Mouse (Mus musculus): ENCODE measurements around the gene AC153137.1. TPM values are rescaled to one million over a fixed set of nuclear protein-coding genes. Genes with fewer than 3 reads are reported as not detected.
"Not testable (repeated sequence)": the region's sequence is repeated elsewhere in the genome, so short reads cannot be mapped to it uniquely, and the experiment has no call there.

The AC153137.1 gene
- not detected in 2 replicates for polyA plus RNA-seq (2011; ENCODE audit: insufficient read length, low read depth, missing spikeins)

DNA sequence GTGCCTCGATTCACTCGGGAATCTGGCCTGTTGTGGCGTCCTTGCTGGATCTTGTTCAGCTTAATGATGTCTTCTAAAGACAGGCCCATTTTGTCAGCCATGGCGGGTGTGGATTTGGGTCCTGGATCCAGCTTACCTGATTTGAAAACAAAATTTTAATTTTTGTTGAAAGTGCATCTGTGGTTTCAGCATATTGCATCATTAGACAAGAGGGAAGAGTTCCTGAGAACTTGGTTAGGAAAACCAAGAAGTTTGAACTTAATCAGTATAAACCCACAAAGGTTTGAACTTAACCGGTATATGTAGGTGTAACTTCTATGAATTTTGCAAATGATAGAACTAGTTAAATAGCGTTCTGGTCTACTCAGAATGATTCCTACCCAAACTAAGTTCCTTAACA, at the start of gene AC153137.1:
AC153137.1 (minus strand) TSS at position 101 of the 400 bp plus-strand sequence.
- not testable (repeated sequence) for H3K4me1 ChIP-seq (ENCODE audit: control insufficient read depth, insufficient read depth, low read length); H3K4me3 ChIP-seq (ENCODE audit: insufficient read depth, low read length); H3K27ac ChIP-seq (ENCODE audit: insufficient read depth, low read length)

- 0 out of 2 replicates have a peak, but pooled peaks cover 2% of the 10 kb centered on the region for H3K4me1 ChIP-seq (ENCODE audit: control insufficient read depth, insufficient read depth, low read length)
- no peak overlapping the region for H3K27ac ChIP-seq (ENCODE audit: insufficient read depth, low read length)
- H3K4me3 ChIP-seq (ENCODE audit: insufficient read depth, low read length), result no peak overlapping the region
- TF ChIP-seq POLR2A (IDR thresholded peaks at IDR 0.05; ENCODE audit: low read depth, low read length) (no peak), CTCF (IDR thresholded peaks at IDR 0.05; ENCODE audit: borderline replicate concordance, insufficient read depth, low read length) (no peak)
Observed at GRCm38 (mm10) chr1:31023173-31023572, 45.4 kb upstream of the AC153137.1 start.

DNA sequence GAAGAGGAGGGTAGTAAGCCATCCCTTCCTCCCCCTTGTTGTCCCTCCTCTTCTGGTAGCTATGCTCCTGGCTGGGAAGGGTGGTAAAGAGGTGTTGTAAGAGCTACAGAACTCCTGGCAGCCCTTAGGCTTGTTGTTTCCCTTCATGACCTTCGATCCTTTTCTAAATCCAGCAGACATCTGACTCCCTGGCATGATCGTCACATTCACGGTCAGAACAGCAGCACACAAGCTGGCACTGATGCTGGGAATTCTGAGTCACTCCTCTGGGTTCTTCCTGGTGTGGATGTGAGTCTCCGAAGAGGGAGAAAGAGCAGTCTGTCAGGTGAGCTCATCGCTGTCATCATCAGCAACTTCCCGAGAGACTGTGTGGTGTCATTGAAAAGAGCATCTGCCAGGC, 41.5 kb upstream of the AC153137.1 start:
- TF ChIP-seq POLR2A (IDR thresholded peaks at IDR 0.05; ENCODE audit: low read depth, low read length) (no peak), CTCF (IDR thresholded peaks at IDR 0.05; ENCODE audit: borderline replicate concordance, insufficient read depth, low read length) (no peak)
- Histone ChIP-seq H3K27ac (ENCODE audit: insufficient read depth, low read length) (no peak overlapping the region), H3K4me1 (ENCODE audit: control insufficient read depth, insufficient read depth, low read length) (0 out of 2 replicates have a peak, but pooled peaks cover 2% of the 10 kb centered on the region), H3K4me3 (ENCODE audit: insufficient read depth, low read length) (no peak overlapping the region)

GRCm38 (mm10) chr1:31017377-31017776, 39.6 kb upstream of the AC153137.1 start:
- Histone ChIP-seq H3K27ac (ENCODE audit: insufficient read depth, low read length) (no peak overlapping the region), H3K4me3 (ENCODE audit: insufficient read depth, low read length) (no peak overlapping the region), H3K4me1 (ENCODE audit: control insufficient read depth, insufficient read depth, low read length) (0 out of 2 replicates have a peak, but pooled peaks cover 2% of the 10 kb centered on the region)
- no peak for TF ChIP-seq CTCF (IDR thresholded peaks at IDR 0.05; ENCODE audit: borderline replicate concordance, insufficient read depth, low read length)
- TF ChIP-seq POLR2A (IDR thresholded peaks at IDR 0.05; ENCODE audit: low read depth, low read length), result no peak

DNA sequence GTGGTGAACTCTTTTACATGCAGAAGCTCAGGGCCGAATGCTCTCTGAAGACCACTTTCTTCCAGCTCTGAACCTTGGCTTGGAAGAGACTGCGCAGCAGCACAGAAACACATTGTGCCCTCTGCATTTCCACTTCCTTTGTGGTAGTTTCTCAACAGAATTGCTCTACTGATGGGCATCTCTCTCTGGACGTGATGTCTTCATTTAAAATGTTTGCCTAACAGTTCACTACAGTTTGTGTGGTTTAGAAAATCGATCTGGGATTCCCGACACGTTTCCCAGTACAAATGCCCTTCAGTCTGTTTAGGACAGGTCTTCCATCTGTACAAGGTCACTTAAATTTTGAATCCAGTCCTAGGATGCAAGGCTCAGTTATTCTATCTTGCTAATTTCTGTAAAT, 38.3 kb upstream of the AC153137.1 start:
- Histone ChIP-seq H3K4me1 (ENCODE audit: control insufficient read depth, insufficient read depth, low read length) (0 out of 2 replicates have a peak, but pooled peaks cover 2% of the 10 kb centered on the region), H3K4me3 (ENCODE audit: insufficient read depth, low read length) (no peak overlapping the region), H3K27ac (ENCODE audit: insufficient read depth, low read length) (no peak overlapping the region)
- TF ChIP-seq CTCF (IDR thresholded peaks at IDR 0.05; ENCODE audit: borderline replicate concordance, insufficient read depth, low read length), result no peak
- TF ChIP-seq POLR2A (IDR thresholded peaks at IDR 0.05; ENCODE audit: low read depth, low read length), result no peak

DNA sequence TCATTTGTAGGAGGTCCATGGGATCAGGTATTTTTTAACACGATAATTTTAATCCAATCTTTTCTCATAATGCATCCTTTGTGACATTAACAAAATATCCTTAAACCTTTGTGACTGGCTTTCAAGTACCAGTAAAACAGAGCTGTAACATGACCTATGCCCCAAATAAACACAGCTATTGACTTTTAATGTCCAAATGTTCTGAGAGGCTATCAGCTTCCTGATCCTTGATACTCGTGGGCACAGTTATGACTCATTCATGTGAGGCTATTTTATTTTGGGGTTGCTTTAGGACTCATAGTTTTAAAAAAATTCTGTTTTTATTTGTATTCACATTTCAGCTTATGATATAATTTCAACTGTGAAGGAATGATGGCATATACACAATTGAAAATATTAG, 37.5 kb upstream of the AC153137.1 start:
- Histone ChIP-seq H3K27ac (ENCODE audit: insufficient read depth, low read length) (no peak overlapping the region), H3K4me3 (ENCODE audit: insufficient read depth, low read length) (no peak overlapping the region), H3K4me1 (ENCODE audit: control insufficient read depth, insufficient read depth, low read length) (0 out of 2 replicates have a peak, but pooled peaks cover 2% of the 10 kb centered on the region)
- TF ChIP-seq CTCF (IDR thresholded peaks at IDR 0.05; ENCODE audit: borderline replicate concordance, insufficient read depth, low read length), result no peak
- TF ChIP-seq POLR2A (IDR thresholded peaks at IDR 0.05; ENCODE audit: low read depth, low read length), result no peak

DNA sequence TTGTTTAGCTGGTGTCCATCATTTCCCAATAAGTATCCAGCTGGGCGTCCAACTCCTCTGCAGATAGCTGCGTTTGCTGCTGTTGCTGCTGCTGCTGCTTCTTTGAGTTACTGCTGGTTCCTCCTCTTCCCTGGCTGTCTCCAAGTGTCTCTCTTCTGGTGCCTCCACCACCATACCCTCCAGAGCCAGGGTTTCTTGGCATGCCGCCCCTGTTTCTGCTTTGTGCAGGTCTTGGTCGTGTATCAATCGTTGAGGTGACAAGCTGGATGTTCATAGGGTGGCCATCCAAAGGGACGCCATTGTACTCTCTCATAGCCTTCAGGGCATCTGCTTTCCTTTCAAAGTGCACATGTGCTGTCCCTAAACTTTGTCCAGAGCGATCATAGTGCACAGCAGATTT, 529 bp downstream of the AC153137.1 start:
- not testable (repeated sequence) for H3K4me3 ChIP-seq (ENCODE audit: insufficient read depth, low read length); H3K4me1 ChIP-seq (ENCODE audit: control insufficient read depth, insufficient read depth, low read length); H3K27ac ChIP-seq (ENCODE audit: insufficient read depth, low read length)

DNA sequence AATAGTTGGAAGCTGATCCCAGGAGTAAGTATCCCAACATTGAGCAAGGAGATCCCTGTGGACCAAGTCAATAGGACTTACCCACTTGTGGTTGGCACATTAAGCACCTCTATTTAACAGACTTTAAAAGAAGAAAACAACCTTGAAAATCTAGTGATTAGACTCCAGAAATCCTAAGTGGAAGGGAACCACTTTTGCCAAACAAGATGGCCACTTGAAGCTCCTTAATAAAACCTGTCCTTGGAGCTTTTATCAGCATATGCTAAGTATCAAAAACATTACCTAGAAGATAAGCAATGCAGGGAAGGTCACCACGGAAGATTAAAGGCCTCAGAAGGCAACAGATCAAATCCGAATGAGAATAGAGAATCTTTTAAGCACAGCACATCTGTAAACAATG, 26.0 kb downstream of the AC153137.1 start:
- Histone ChIP-seq H3K27ac (ENCODE audit: insufficient read depth, low read length) (no peak overlapping the region), H3K4me3 (ENCODE audit: insufficient read depth, low read length) (no peak overlapping the region), H3K4me1 (ENCODE audit: control insufficient read depth, insufficient read depth, low read length) (no peaks in the 10 kb centered on the region; the same call in 1 of the 2 replicates)
- no peak for TF ChIP-seq POLR2A (IDR thresholded peaks at IDR 0.05; ENCODE audit: low read depth, low read length)
- TF ChIP-seq CTCF (IDR thresholded peaks at IDR 0.05; ENCODE audit: borderline replicate concordance, insufficient read depth, low read length), result no peak

GRCm38 (mm10) chr1:30950456-30950835, 27.3 kb downstream of the AC153137.1 start:
- H3K4me3 ChIP-seq (ENCODE audit: insufficient read depth, low read length), result peak overlapping the region; percentile 62
- H3K27ac ChIP-seq (ENCODE audit: insufficient read depth, low read length), result peak overlapping the region; percentile 100
- TF ChIP-seq POLR2A (IDR thresholded peaks at IDR 0.05; ENCODE audit: low read depth, low read length), result no peak
- no peak for TF ChIP-seq CTCF (IDR thresholded peaks at IDR 0.05; ENCODE audit: borderline replicate concordance, insufficient read depth, low read length)
- no peaks in the 10 kb centered on the region; the same call in 1 of the 2 replicates for H3K4me1 ChIP-seq (ENCODE audit: control insufficient read depth, insufficient read depth, low read length)

- TF ChIP-seq POLR2A (IDR thresholded peaks at IDR 0.05; ENCODE audit: low read depth, low read length), result peak; percentile 72
- TF ChIP-seq CTCF (IDR thresholded peaks at IDR 0.05; ENCODE audit: borderline replicate concordance, insufficient read depth, low read length), result no peak
- Histone ChIP-seq H3K27ac (ENCODE audit: insufficient read depth, low read length) (peak overlapping the region; percentile 100), H3K4me1 (ENCODE audit: control insufficient read depth, insufficient read depth, low read length) (no peaks in the 10 kb centered on the region; the same call in 1 of the 2 replicates), H3K4me3 (ENCODE audit: insufficient read depth, low read length) (peak overlapping the region; percentile 62)
Observed at GRCm38 (mm10) chr1:30949710-30950455, 27.9 kb downstream of the AC153137.1 start.
